Mouse (Mus musculus) cerebellum, adult 9-11 months (tissue): ENCODE measurements around the gene Ttc22.
A peak's percentile ranks its signal among the peaks of the same experiment; 100 is the strongest.

Source experiments
- DNase-seq: peaks from one replicate; pipeline ENCODE4 v3.0.0; 2022

The Ttc22 gene

DNA sequence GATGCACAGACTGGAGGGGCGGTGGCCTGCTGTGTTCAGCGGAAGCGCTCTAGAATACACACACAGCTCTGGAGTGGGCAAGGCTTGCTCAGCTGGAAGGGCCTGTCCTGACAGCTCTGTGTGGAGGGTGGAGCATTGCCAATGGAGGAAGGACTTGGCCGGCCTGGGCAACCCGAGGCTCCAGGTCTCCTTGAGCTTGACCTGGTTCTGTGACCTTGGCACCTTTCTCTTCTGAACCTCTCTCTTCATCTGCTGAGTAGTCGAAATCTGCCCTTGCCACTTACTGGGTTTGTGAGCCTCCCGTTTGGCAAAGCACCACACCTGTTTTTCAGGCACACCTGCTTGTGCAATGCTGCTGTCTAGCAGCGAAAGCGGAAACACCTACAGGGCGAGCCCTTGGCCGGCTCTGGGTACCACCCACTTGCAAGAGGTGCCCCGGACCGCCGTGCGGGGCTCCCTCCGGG lies at the start of gene Ttc22:
Gene Ttc22, plus strand, starts transcription at position 403 of the 464 bp plus-strand sequence.
- DNase-seq, result no peak

DNA sequence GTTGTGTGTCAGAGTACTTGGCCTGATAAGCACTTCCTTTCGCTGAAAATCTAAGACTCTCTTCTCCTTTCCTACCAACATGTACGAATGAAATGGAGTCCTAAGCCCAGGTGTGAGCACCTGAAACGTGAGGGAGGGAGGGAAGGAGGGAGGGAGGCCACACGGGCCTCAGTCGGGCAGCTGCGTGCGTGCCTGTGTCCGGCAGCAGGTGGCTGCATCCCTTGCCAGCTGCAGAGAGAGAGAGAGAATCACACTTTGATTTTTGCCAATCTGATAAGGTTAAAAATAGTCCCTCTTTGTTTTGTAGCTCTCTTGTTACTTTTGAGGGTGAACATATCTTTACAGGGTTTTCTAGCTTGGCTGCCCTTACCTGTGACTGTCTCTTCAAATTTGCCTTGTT lies 47.2 kb upstream of the Ttc22 start:
- DNase-seq, result no peak

GRCm38 (mm10) chr4:106577511-106577910 lies 44.7 kb upstream of the Ttc22 start:
- DNase-seq, result no peak

GRCm38 (mm10) chr4:106581176-106581864 lies 40.9 kb upstream of the Ttc22 start:
- no peak for DNase-seq

GRCm38 (mm10) chr4:106581865-106582204 lies 40.4 kb upstream of the Ttc22 start:
- no peak for DNase-seq

- no peak for DNase-seq
These were observed 39.6 kb upstream of the Ttc22 start for GRCm38 (mm10) chr4:106582428-106583153.

GRCm38 (mm10) chr4:106584665-106585064 lies 37.6 kb upstream of the Ttc22 start:
- DNase-seq, result no peak

GRCm38 (mm10) chr4:106587075-106587474 lies 35.2 kb upstream of the Ttc22 start:
- no peak for DNase-seq

GRCm38 (mm10) chr4:106590142-106590541 lies 32.1 kb upstream of the Ttc22 start:
- no peak for DNase-seq

GRCm38 (mm10) chr4:106590871-106591270 lies 31.4 kb upstream of the Ttc22 start:
- DNase-seq, result no peak

- no peak for DNase-seq
These were observed 28.6 kb upstream of the Ttc22 start for GRCm38 (mm10) chr4:106593636-106594035.

GRCm38 (mm10) chr4:106596200-106596599 lies 26.0 kb upstream of the Ttc22 start:
- no peak for DNase-seq

DNA sequence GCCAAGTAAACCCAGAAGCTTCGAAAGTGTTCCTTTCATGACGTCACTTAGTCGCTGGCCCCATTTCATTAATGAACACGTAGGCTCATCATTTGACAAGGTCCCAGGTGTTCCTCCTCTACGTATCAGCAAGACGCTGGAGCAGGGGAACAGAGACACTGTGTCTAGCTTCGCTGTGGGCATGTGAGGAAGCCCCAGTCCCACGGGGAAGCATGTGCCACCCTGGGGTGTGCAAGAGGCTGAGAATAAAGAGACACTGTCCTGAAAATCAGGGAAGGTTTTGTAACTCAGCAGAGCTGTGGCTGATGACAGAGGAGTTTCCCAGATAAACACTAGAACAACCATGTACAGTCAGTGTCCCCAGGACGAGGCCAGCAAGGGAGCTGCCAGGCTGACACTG lies 25.2 kb upstream of the Ttc22 start:
- no peak for DNase-seq

- DNase-seq, result no peak
These were observed 24.5 kb upstream of the Ttc22 start for GRCm38 (mm10) chr4:106597741-106598140.

GRCm38 (mm10) chr4:106599415-106599814 lies 22.8 kb upstream of the Ttc22 start:
- no peak for DNase-seq

GRCm38 (mm10) chr4:106600770-106601169 lies 21.5 kb upstream of the Ttc22 start:
- no peak for DNase-seq

- no peak for DNase-seq
These were observed 15.3 kb upstream of the Ttc22 start for GRCm38 (mm10) chr4:106606639-106607554.

- DNase-seq, result no peak
These were observed 14.3 kb upstream of the Ttc22 start for GRCm38 (mm10) chr4:106607905-106608304.

- DNase-seq, result no peak
These were observed 9.1 kb upstream of the Ttc22 start for GRCm38 (mm10) chr4:106613105-106613504.

GRCm38 (mm10) chr4:106613560-106613959 lies 8.7 kb upstream of the Ttc22 start:
- DNase-seq, result no peak

GRCm38 (mm10) chr4:106614180-106614797 lies 7.9 kb upstream of the Ttc22 start:
- DNase-seq, result peak; percentile 43

DNA sequence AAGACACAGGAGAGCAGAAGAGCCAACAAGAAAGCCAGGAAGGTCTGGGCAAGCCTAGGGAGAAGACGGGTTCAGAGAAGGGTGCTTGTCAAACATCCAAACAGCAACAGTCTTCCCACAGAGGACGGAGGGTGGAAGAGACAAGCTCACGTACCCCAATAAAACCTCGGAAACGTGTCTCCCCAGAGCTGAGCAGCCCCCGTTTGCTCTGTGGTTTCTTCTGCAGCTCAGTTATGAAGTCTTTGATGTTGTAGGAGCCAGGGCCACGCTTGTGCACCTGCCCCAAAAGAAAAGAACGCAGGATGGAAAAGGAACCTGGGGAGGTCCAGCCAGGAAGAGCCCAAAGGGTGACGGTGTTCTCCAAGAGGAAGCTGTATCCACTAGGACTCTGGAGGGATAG lies 7.4 kb upstream of the Ttc22 start:
- DNase-seq, result no peak

DNA sequence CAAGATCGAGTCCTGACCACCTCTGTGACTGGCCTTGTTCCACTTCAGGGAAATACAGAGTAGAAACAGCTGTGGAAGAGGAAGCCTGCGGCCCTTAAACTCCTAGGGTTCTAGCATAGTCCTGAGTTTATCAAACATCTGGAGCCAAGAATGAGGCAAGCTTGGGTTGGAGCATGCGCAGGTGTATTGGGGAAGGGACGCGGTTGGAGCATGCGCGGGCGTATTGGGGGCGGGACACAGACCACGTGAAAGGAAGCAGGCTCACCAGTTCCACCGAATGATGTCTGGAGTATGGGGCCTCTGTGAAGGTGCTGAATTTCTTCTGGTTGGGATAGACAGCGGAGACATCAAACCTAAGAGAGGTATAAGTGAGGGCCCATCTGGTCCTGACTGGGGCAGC lies 6.6 kb upstream of the Ttc22 start:
- DNase-seq, result no peak
